Mouse (Mus musculus) spleen, postnatal 14 days (tissue): ENCODE results near the gene Klhl18.
A peak's percentile ranks its signal among the peaks of the same experiment; 100 is the strongest.
"Not testable (repeated sequence)": the region's sequence is repeated elsewhere in the genome, so short reads cannot be mapped to it uniquely, and the experiment has no call there.

ENCODE experiments used
- DNase-seq, 2 experiments: peaks; one replicate each; pipeline ENCODE4 v3.0.0; 2021 to 2022; ENCODE audit warnings: low spot score in 2 of 2

The Klhl18 gene

GRCm38 (mm10) chr9:110419511-110420112 is 56.9 kb downstream of the Klhl18 start, which contains the start of gene Ngp:
Gene Ngp (plus strand): TSS chr9:110419747.
- no peak for DNase-seq

GRCm38 (mm10) chr9:110413785-110414184 is 62.7 kb downstream of the Klhl18 start:
- peak in 1 of 2 experiments; percentile 17 for DNase-seq

GRCm38 (mm10) chr9:110412926-110413325 is 63.6 kb downstream of the Klhl18 start:
- DNase-seq = no peak

GRCm38 (mm10) chr9:110410908-110411887 is 65.3 kb downstream of the Klhl18 start:
- peak; percentile 64 to 79 for DNase-seq

- DNase-seq = peak; percentile 82 to 89
Measured at GRCm38 (mm10) chr9:110408099-110408773, 68.3 kb downstream of the Klhl18 start, which contains the start of gene Ptpn23. Gene Ptpn23 (minus strand): TSS chr9:110408213.

GRCm38 (mm10) chr9:110407311-110408098 is 69.0 kb downstream of the Klhl18 start:
- DNase-seq = no peak

GRCm38 (mm10) chr9:110403240-110403639 is 73.3 kb downstream of the Klhl18 start:
- not testable (repeated sequence) for DNase-seq

GRCm38 (mm10) chr9:110402731-110403130 is 73.8 kb downstream of the Klhl18 start:
- no peak for DNase-seq

GRCm38 (mm10) chr9:110400650-110401049 is 75.8 kb downstream of the Klhl18 start:
- no peak for DNase-seq

- DNase-seq = no peak
Measured at GRCm38 (mm10) chr9:110393295-110393694, 83.2 kb downstream of the Klhl18 start.

GRCm38 (mm10) chr9:110390843-110391242 is 85.7 kb downstream of the Klhl18 start:
- DNase-seq = no peak

GRCm38 (mm10) chr9:110388011-110388410 is 88.5 kb downstream of the Klhl18 start:
- no peak for DNase-seq

GRCm38 (mm10) chr9:110384369-110384929 is 92.0 kb downstream of the Klhl18 start:
- no peak for DNase-seq

GRCm38 (mm10) chr9:110381292-110381691 is 95.2 kb downstream of the Klhl18 start:
- no peak for DNase-seq

GRCm38 (mm10) chr9:110380662-110381061 is 95.8 kb downstream of the Klhl18 start:
- DNase-seq = no peak

- no peak for DNase-seq
Measured at GRCm38 (mm10) chr9:110379361-110379760, 97.1 kb downstream of the Klhl18 start.

- not testable (repeated sequence) for DNase-seq
Measured at GRCm38 (mm10) chr9:110377655-110378054, 98.8 kb downstream of the Klhl18 start.
